Mouse (Mus musculus): ENCODE results near the gene Mef2d.

GRCm38 (mm10) chr3:88214197-88214938, 72.2 kb downstream of the Mef2d start:
- TF ChIP-seq CTCF (IDR thresholded peaks at IDR 0.05; ENCODE audit: control insufficient read depth, insufficient read depth, insufficient replicate concordance, low read depth, low read length): no peak
- no peak for TF ChIP-seq POLR2A (IDR thresholded peaks at IDR 0.05; ENCODE audit: control insufficient read depth, low read depth, low read length)
